ENCODE assay signal across 14 mouse cellular contexts in genomic region chr15:95334323-95335296, GRCm38 (mm10).
DNase-seq lines count a peak whose midpoint lies in the region; ATAC-seq lines count a peak whose summit lies in the region.
"Had no signal": no experiment of that assay in that cellular context is flagged by ENCODE, and none has a peak within 500 bp of the region (broad histone marks: within the 10 kb centered on the region; RNA-seq: fewer than 3 reads in every experiment).

No protein-coding gene starts in this region.

- H3K4me3 ChIP-seq in neural tube, embryonic 11.5 days (ENCODE audit: low read depth, low read length): no peak overlapping the region
- no peak overlapping the region for H3K4me3 ChIP-seq in forebrain, embryonic 15.5 days
- no peak overlapping the region for H3K4me3 ChIP-seq in midbrain, embryonic 10.5 days
- H3K4me3 ChIP-seq: embryonic facial prominence, embryonic 10.5 days had no signal

- H3K9me3 ChIP-seq in neural tube, embryonic 11.5 days (ENCODE audit: control insufficient read depth, low read length): no peaks in the 10 kb centered on the region
- H3K9me3 ChIP-seq in forebrain, embryonic 15.5 days: no peaks in the 10 kb centered on the region
- no peaks in the 10 kb centered on the region for H3K9me3 ChIP-seq in midbrain, embryonic 10.5 days (replicated peaks)
- H3K9me3 ChIP-seq: embryonic facial prominence, embryonic 10.5 days had no signal

- H3K4me1 ChIP-seq in neural tube, embryonic 11.5 days (ENCODE audit: control insufficient read depth, insufficient read depth, low read length): peaks cover 4% of the 10 kb centered on the region; the same call in 1 of the 2 replicates
- H3K4me1 ChIP-seq in forebrain, embryonic 15.5 days: peaks cover 11% of the 10 kb centered on the region
- peaks cover 11% of the 10 kb centered on the region for H3K4me1 ChIP-seq in midbrain, embryonic 10.5 days
- H3K4me1 ChIP-seq: embryonic facial prominence, embryonic 10.5 days had no signal

- peak; percentile 71 for ATAC-seq in neural tube, embryonic 11.5 days (ENCODE audit: insufficient read depth, low FRiP score, low TSS enrichment)
- ATAC-seq in forebrain, embryonic 15.5 days (replicated peaks): no peak
- no peak for ATAC-seq in erythroid progenitor cell, adult 5-6 weeks (replicated peaks; ENCODE audit: low FRiP score, poor library complexity, severe bottlenecking)

- H3K4me2 ChIP-seq in neural tube, embryonic 11.5 days (ENCODE audit: low read depth): no peak overlapping the region
- H3K4me2 ChIP-seq in forebrain, embryonic 15.5 days (replicated peaks): no peak overlapping the region

- no peaks in the 10 kb centered on the region for H3K36me3 ChIP-seq in neural tube, embryonic 11.5 days (ENCODE audit: control insufficient read depth, insufficient read depth, low read length)
- no peaks in the 10 kb centered on the region for H3K36me3 ChIP-seq in forebrain, embryonic 15.5 days
- H3K36me3 ChIP-seq in midbrain, embryonic 10.5 days: no peaks in the 10 kb centered on the region
- H3K36me3 ChIP-seq: embryonic facial prominence, embryonic 10.5 days had no signal

- H3K27me3 ChIP-seq in neural tube, embryonic 11.5 days (ENCODE audit: control insufficient read depth, insufficient read depth, low read length): no peaks in the 10 kb centered on the region
- no peaks in the 10 kb centered on the region for H3K27me3 ChIP-seq in forebrain, embryonic 15.5 days
- H3K27me3 ChIP-seq in midbrain, embryonic 10.5 days (ENCODE audit: low read depth, poor library complexity, severe bottlenecking): no peaks in the 10 kb centered on the region
- H3K27me3 ChIP-seq: CH12.LX had no signal

- 85% methylated on average over 11 of the region's 11 CpGs for WGBS in neural tube, embryonic 11.5 days
- 73% methylated on average over 11 of the region's 11 CpGs for WGBS in forebrain, embryonic 15.5 days
- WGBS in midbrain, embryonic 10.5 days: 82% methylated on average over 11 of the region's 11 CpGs

- no peak overlapping the region for H3K9ac ChIP-seq in neural tube, embryonic 11.5 days (ENCODE audit: low read length)
- H3K9ac ChIP-seq in forebrain, embryonic 15.5 days (replicated peaks): no peak overlapping the region

- DNase-seq in neural tube, embryonic 11.5 days (ENCODE audit: low spot score): peak; percentile 50
- DNase-seq in neural tube, embryonic 10.5 days (ENCODE audit: extremely low spot score, low spot score): no peak
- peak; percentile 18 for DNase-seq in midbrain, embryonic 10.5 days (ENCODE audit: low spot score)
- DNase-seq in retina, embryonic 14.5 days (ENCODE audit: low spot score): peak; percentile 17
- no peak for DNase-seq in frontal cortex, postnatal 14 days (ENCODE audit: low spot score in 2 of 2)
- no peak for DNase-seq in gastrocnemius, adult 18-20 months (ENCODE audit: low spot score)
- DNase-seq: adrenal gland, postnatal 10 days; cerebellum, adult 11 months; right cerebral cortex, adult 18-20 months had no signal

- H3K27ac ChIP-seq in neural tube, embryonic 11.5 days (ENCODE audit: low read depth, low read length): no peak overlapping the region
- peak overlapping the region; percentile 46; the same call in 1 of the 2 replicates for H3K27ac ChIP-seq in forebrain, embryonic 15.5 days (replicated peaks)
- 0 out of 2 replicates have a peak overlapping the region, but pooled peaks have one; percentile 4 for H3K27ac ChIP-seq in midbrain, embryonic 10.5 days (replicated peaks)
- H3K27ac ChIP-seq: embryonic facial prominence, embryonic 10.5 days; kidney, postnatal 0 days had no signal

Comparison
In these comparisons a context has a peak if more than half of its experiments do, and no peak if none do; other contexts are left out.
1. DNase-seq: peak in neural tube, embryonic 11.5 days (single experiment), midbrain, embryonic 10.5 days (single experiment) and retina, embryonic 14.5 days (single experiment); none in neural tube, embryonic 10.5 days (single experiment), frontal cortex, postnatal 14 days (0 of 2) and gastrocnemius, adult 18-20 months (single experiment).